Mouse (Mus musculus) neural tube, embryonic 15.5 days (tissue): ENCODE data around the gene Olfr520. TPM values are rescaled to one million over a fixed set of nuclear protein-coding genes. Genes with fewer than 3 reads are reported as not detected.
"Not testable (repeated sequence)": the region's sequence is repeated elsewhere in the genome, so short reads cannot be mapped to it uniquely, and the experiment has no call there.

Experiments
- ATAC-seq: fragments of 200-750 bp; cut with Nextera tagmentation; 2 replicates; pipeline ENCODE4 v1.8.0; 2017; ENCODE audit warnings: mild to moderate bottlenecking, moderate TSS enrichment, moderate library complexity; ENCODE audit not compliant: low FRiP score
- H3K27ac ChIP-seq: fragments of 300-500 bp; sonication (generic); replicated peaks from 2 replicates; pipeline ENCODE4 v1.5.1; 2015; ENCODE audit warnings: mild to moderate bottlenecking, inconsistent platforms
- H3K27me3 ChIP-seq: fragments of 300-500 bp; sonication (generic); replicated peaks from 2 replicates; pipeline ENCODE4 v1.6.1; 2015; ENCODE audit warnings: inconsistent platforms
- H3K36me3 ChIP-seq: fragments of 300-500 bp; sonication (generic); 2 replicates; pipeline ENCODE4 v1.6.1; 2015; ENCODE audit warnings: inconsistent platforms
- H3K4me1 ChIP-seq: fragments of 300-500 bp; sonication (generic); 2 replicates; pipeline ENCODE4 v1.6.1; 2015; ENCODE audit warnings: inconsistent platforms
- H3K4me2 ChIP-seq: fragments of 300-500 bp; sonication (generic); 2 replicates; pipeline ENCODE4 v1.6.1; 2015; ENCODE audit warnings: inconsistent platforms, mild to moderate bottlenecking, moderate library complexity
- H3K4me3 ChIP-seq: fragments of 300-500 bp; sonication (generic); replicated peaks from 2 replicates; pipeline ENCODE4 v1.5.1; 2015; ENCODE audit warnings: mild to moderate bottlenecking, inconsistent platforms
- H3K9ac ChIP-seq: fragments of 300-500 bp; sonication (generic); replicated peaks from 2 replicates; pipeline ENCODE4 v1.6.1; 2015; ENCODE audit warnings: mild to moderate bottlenecking, inconsistent platforms
- H3K9me3 ChIP-seq: fragments of 300-500 bp; sonication (generic); replicated peaks from 2 replicates; pipeline ENCODE4 v1.6.1; 2016; ENCODE audit warnings: inconsistent platforms
- WGBS: fragments of 180-500 bp; shearing (Covaris S2); methylation state at CpG from one replicate; pipeline ENCODE4 v1.1.7; 2015; ENCODE audit warnings: mixed read lengths; 5-methylcytosine and 5-hydroxymethylcytosine counted together
- polyA plus RNA-seq: library from polyadenylated mRNA; unstranded; fragments of >200 nt; fragmentation: Nextera tagmentation; extraction: Ambion mirVana; gene quantifications from 2 replicates; pipeline ENCODE4 v1.2.1, GENCODE M21; 2015

The Olfr520 gene
- polyA plus RNA-seq, 1 experiment from 2014 or later, result not detected

GRCm38 (mm10) chr7:99712431-99712830 is 17.6 kb upstream of the Olfr520 start:
- no peak overlapping the region for H3K4me2 ChIP-seq
- no peak overlapping the region for H3K4me3 ChIP-seq
- no peak for ATAC-seq
- H3K9me3 ChIP-seq, result no peaks in the 10 kb centered on the region
- WGBS, result 90% methylated on average over 4 of the region's 4 CpGs
- H3K27ac ChIP-seq, result no peak overlapping the region
- H3K4me1 ChIP-seq, result peaks cover 6% of the 10 kb centered on the region; the same call in 1 of the 2 replicates
- no peak overlapping the region for H3K9ac ChIP-seq
- no peaks in the 10 kb centered on the region for H3K36me3 ChIP-seq
- no peaks in the 10 kb centered on the region for H3K27me3 ChIP-seq

GRCm38 (mm10) chr7:99716536-99716935 is 13.5 kb upstream of the Olfr520 start:
- ATAC-seq, result no peak
- Histone ChIP-seq H3K9ac (no peak overlapping the region), H3K4me2 (no peak overlapping the region), H3K27me3 (no peaks in the 10 kb centered on the region), H3K9me3 (no peaks in the 10 kb centered on the region), H3K4me3 (no peak overlapping the region), H3K27ac (no peak overlapping the region), H3K4me1 (no peaks in the 10 kb centered on the region), H3K36me3 (no peaks in the 10 kb centered on the region)
- 93% methylated on average over 2 of the region's 2 CpGs for WGBS

- H3K27ac ChIP-seq, result no peak overlapping the region
- WGBS, result 95% methylated on average over 2 of the region's 2 CpGs
Observed at GRCm38 (mm10) chr7:99734612-99735011, 4.5 kb downstream of the Olfr520 start.

GRCm38 (mm10) chr7:99735491-99735890 is 5.4 kb downstream of the Olfr520 start:
- not testable (repeated sequence) for H3K4me3 ChIP-seq, H3K27ac ChIP-seq, H3K9ac ChIP-seq, ATAC-seq, H3K27me3 ChIP-seq, H3K36me3 ChIP-seq, H3K4me1 ChIP-seq, H3K9me3 ChIP-seq, H3K4me2 ChIP-seq
- WGBS, result 94% methylated on average over 9 of the region's 9 CpGs

More at GRCm38 (mm10) chr7:99734612-99735011, 4.5 kb downstream of the Olfr520 start:
- H3K4me1 ChIP-seq, result no peaks in the 10 kb centered on the region
- H3K9ac ChIP-seq, result no peak overlapping the region
- ATAC-seq, result no peak
- H3K27me3 ChIP-seq, result no peaks in the 10 kb centered on the region
- no peaks in the 10 kb centered on the region for H3K36me3 ChIP-seq
- H3K9me3 ChIP-seq, result no peaks in the 10 kb centered on the region
- H3K4me2 ChIP-seq, result no peak overlapping the region
- no peak overlapping the region for H3K4me3 ChIP-seq

- Histone ChIP-seq H3K36me3 (no peaks in the 10 kb centered on the region), H3K9me3 (no peaks in the 10 kb centered on the region), H3K27ac (no peak overlapping the region), H3K9ac (no peak overlapping the region), H3K4me3 (no peak overlapping the region), H3K27me3 (no peaks in the 10 kb centered on the region), H3K4me2 (no peak overlapping the region), H3K4me1 (no peaks in the 10 kb centered on the region)
- WGBS, result 64% methylated on average over 9 of the region's 9 CpGs
- no peak for ATAC-seq
Observed at GRCm38 (mm10) chr7:99739276-99739675, 9.2 kb downstream of the Olfr520 start.

- no peak within 1 kb of the TSS for H3K4me3 ChIP-seq
Observed at GRCm38 (mm10) chr7:99763207-99763606, 33.1 kb downstream of the Olfr520 start, which contains the start of gene Olfr521. Gene Olfr521 (plus strand): TSS chr7:99763507.

GRCm38 (mm10) chr7:99781385-99781784 is 51.3 kb downstream of the Olfr520 start:
- no peaks in the 10 kb centered on the region for H3K36me3 ChIP-seq
- H3K4me1 ChIP-seq, result no peaks in the 10 kb centered on the region
- no peak overlapping the region for H3K9ac ChIP-seq
- H3K4me2 ChIP-seq, result no peak overlapping the region
- WGBS, result 79% methylated on average over 5 of the region's 5 CpGs
- no peaks in the 10 kb centered on the region for H3K9me3 ChIP-seq
- H3K27ac ChIP-seq, result no peak overlapping the region
- ATAC-seq, result no peak
- no peak overlapping the region for H3K4me3 ChIP-seq
- H3K27me3 ChIP-seq, result no peaks in the 10 kb centered on the region

More at GRCm38 (mm10) chr7:99763207-99763606, 33.1 kb downstream of the Olfr520 start, which contains the start of gene Olfr521:
- Histone ChIP-seq H3K27me3 (no peaks in the 10 kb centered on the region), H3K4me1 (no peaks in the 10 kb centered on the region), H3K9ac (no peak within 1 kb of the TSS), H3K36me3 (no peaks in the 10 kb centered on the region), H3K27ac (no peak within 1 kb of the TSS), H3K4me2 (no peak within 1 kb of the TSS), H3K9me3 (peaks cover 6% of the 10 kb centered on the region)
- WGBS, result 98% methylated on average over 2 of the region's 2 CpGs
- ATAC-seq, result no peak

- H3K4me3 ChIP-seq, result no peak overlapping the region
- no peak overlapping the region for H3K9ac ChIP-seq
- H3K9me3 ChIP-seq, result no peaks in the 10 kb centered on the region
- WGBS, result 85% methylated on average over 2 of the region's 2 CpGs
- no peak for ATAC-seq
- no peaks in the 10 kb centered on the region for H3K4me1 ChIP-seq
- H3K36me3 ChIP-seq, result no peaks in the 10 kb centered on the region
- no peak overlapping the region for H3K27ac ChIP-seq
- H3K27me3 ChIP-seq, result no peaks in the 10 kb centered on the region
- H3K4me2 ChIP-seq, result no peak overlapping the region
Observed at GRCm38 (mm10) chr7:99781916-99782315, 51.8 kb downstream of the Olfr520 start.

GRCm38 (mm10) chr7:99783421-99783820 is 53.3 kb downstream of the Olfr520 start:
- Histone ChIP-seq H3K4me1 (peaks cover 7% of the 10 kb centered on the region; the same call in 1 of the 2 replicates), H3K27ac (no peak overlapping the region), H3K27me3 (no peaks in the 10 kb centered on the region), H3K4me3 (no peak overlapping the region), H3K9ac (no peak overlapping the region), H3K36me3 (no peaks in the 10 kb centered on the region), H3K4me2 (no peak overlapping the region), H3K9me3 (no peaks in the 10 kb centered on the region)
- WGBS, result 85% methylated on average over 7 of the region's 7 CpGs
- ATAC-seq, result no peak

- Histone ChIP-seq H3K4me3 (no peak overlapping the region), H3K9me3 (no peaks in the 10 kb centered on the region), H3K9ac (no peak overlapping the region), H3K4me2 (no peak overlapping the region), H3K4me1 (peaks cover 7% of the 10 kb centered on the region; the same call in 1 of the 2 replicates), H3K27me3 (no peaks in the 10 kb centered on the region), H3K27ac (no peak overlapping the region), H3K36me3 (no peaks in the 10 kb centered on the region)
- ATAC-seq, result no peak
- WGBS, result 89% methylated on average over 3 of the region's 3 CpGs
Observed at GRCm38 (mm10) chr7:99785553-99785952, 55.5 kb downstream of the Olfr520 start.
